Mouse (Mus musculus) bone marrow, adult 2 months (tissue): ENCODE measurements around the gene Hepacam2.
"Not testable (repeated sequence)": the region's sequence is repeated elsewhere in the genome, so short reads cannot be mapped to it uniquely, and the experiment has no call there.

Experiments
- CTCF ChIP-seq: fragments of 200-500 bp; IDR thresholded peaks from 2 replicates; pipeline ENCODE4 v1.5.1; 2011; ENCODE audit warnings: low read length, control low read depth; ENCODE audit not compliant: control insufficient read depth, insufficient read depth
- POLR2A ChIP-seq: fragments of 200-500 bp; IDR thresholded peaks from 2 replicates; pipeline ENCODE4 v1.6.1; 2011; ENCODE audit warnings: low read depth, mild to moderate bottlenecking, control low read depth, low read length, borderline replicate concordance; ENCODE audit not compliant: control insufficient read depth

GRCm38 (mm10) chr6:3508151-3508550 is 10.1 kb upstream of the Hepacam2 start:
- not testable (repeated sequence) for TF ChIP-seq CTCF, POLR2A
